Mouse (Mus musculus) sigmoid colon, adult 10 weeks (tissue): Measurements from ENCODE around the gene Rsph10b. TPM values are rescaled to one million over a fixed set of nuclear protein-coding genes. Genes with fewer than 3 reads are reported as not detected.

ENCODE experiments used
- polyA plus RNA-seq: library from polyadenylated mRNA; stranded (reverse); fragments of 350-450 nt; fragmentation: Illumina TruSeq; extraction: RNeasy Lipid Tissue Mini Kit (QIAGEN cat#74804); gene quantifications from one replicate; pipeline ENCODE4 v1.2.3, GENCODE M21; 2014; ENCODE audit warnings: low read depth, low replicate concordance

Gene Rsph10b
- 0.35 TPM for polyA plus RNA-seq

GRCm38 (mm10) chr5:143932831-143933230 lies at the start of gene Rsph10b:
TSS of gene Rsph10b (plus strand) at chr5:143933035.

GRCm38 (mm10) chr5:143897635-143898330 lies 35.1 kb upstream of the Rsph10b start, which contains the start of gene Ankrd61:
TSS of gene Ankrd61 (minus strand) at chr5:143897685.

GRCm38 (mm10) chr5:143909417-143910400 lies 23.1 kb upstream of the Rsph10b start, which contains the start of the genes Aimp2 and Pms2:
TSS of gene Aimp2 (minus strand) at chr5:143909847.
TSS of gene Pms2 (plus strand) at chr5:143909964.

DNA sequence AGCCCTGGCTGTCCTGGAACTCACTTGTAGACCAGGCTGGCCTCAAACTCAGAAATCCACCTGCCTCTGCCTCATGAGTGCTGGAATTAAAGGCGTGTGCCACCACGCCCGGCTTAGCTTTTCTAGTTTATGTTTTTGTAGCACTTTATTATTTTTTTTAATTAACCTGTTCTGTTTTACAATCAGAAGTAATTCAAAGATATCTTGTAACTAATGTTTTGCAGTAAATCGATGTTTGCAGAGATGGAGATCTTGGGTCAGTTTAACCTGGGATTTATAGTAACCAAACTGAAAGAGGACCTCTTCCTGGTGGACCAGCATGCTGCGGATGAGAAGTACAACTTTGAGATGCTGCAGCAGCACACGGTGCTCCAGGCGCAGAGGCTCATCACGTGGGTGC lies 5.0 kb upstream of the Rsph10b start, which contains the start of gene Gm42421:
Gene Gm42421 (plus strand): TSS at position 301 of the 400 bp plus-strand sequence.

GRCm38 (mm10) chr5:144014551-144015311 lies 81.9 kb downstream of the Rsph10b start, which contains the start of gene Ccz1:
TSS of gene Ccz1 (minus strand) at chr5:144014877.

DNA sequence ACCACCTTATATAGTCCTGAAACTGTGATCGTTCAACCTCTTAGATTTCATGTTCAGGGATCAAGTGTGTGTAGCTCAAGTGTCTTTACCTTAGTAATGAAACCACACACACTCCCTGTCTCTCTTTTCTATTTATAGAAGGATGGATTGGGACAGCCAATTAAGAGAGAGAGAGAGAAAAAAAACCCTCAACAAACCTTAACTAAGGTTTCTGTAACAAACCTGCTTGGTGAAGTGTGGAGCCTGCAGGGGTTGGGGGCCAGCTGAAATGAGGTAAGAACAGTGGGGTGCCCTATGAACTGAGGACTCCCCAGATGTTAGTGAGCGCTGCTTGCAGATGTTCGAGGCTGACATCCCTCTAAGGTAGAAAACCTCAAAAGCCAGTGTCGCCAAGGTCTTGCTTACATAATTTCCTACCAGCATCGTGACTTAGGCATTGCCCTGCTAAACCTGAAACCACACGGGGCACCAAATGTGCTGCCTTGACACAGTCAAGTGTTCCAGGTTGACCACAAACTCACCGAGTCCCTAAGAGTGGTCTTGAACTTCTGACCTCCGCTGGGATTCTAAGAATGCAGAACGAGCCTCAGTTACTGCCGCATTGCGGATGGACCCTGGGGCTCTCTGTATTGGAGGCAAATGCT lies 93.9 kb downstream of the Rsph10b start, which contains the start of gene Ocm:
Gene Ocm (minus strand): TSS at position 51 of the 644 bp plus-strand sequence.

Other genes starting within 250 kb of the Rsph10b start
- 14.3 TPM for gene Usp42, start 200.8 kb upstream of the Rsph10b start, polyA plus RNA-seq
- gene Eif2ak1, start 115.2 kb upstream of the Rsph10b start, polyA plus RNA-seq = 51.8 TPM
- gene Ankrd61, start 35.4 kb upstream of the Rsph10b start, polyA plus RNA-seq = not detected
- gene Aimp2, start 23.2 kb upstream of the Rsph10b start, polyA plus RNA-seq = 7.0 TPM
- gene Pms2, start 23.1 kb upstream of the Rsph10b start, polyA plus RNA-seq = 12.6 TPM
- gene Gm42421, start 4.9 kb upstream of the Rsph10b start, polyA plus RNA-seq = 1.3 TPM
- 183 TPM for gene Ccz1, start 81.8 kb downstream of the Rsph10b start, polyA plus RNA-seq
- gene Ocm, start 93.6 kb downstream of the Rsph10b start, polyA plus RNA-seq = not detected
- gene Lmtk2, start 167.4 kb downstream of the Rsph10b start, polyA plus RNA-seq = 14.5 TPM